Mouse (Mus musculus): ENCODE results near the gene Prdm10. TPM values are rescaled to one million over a fixed set of nuclear protein-coding genes. Genes with fewer than 3 reads are reported as not detected.

Gene Prdm10
- total RNA-seq, 2 experiments from 2014 or later, result 26.0 to 27.0 TPM

DNA sequence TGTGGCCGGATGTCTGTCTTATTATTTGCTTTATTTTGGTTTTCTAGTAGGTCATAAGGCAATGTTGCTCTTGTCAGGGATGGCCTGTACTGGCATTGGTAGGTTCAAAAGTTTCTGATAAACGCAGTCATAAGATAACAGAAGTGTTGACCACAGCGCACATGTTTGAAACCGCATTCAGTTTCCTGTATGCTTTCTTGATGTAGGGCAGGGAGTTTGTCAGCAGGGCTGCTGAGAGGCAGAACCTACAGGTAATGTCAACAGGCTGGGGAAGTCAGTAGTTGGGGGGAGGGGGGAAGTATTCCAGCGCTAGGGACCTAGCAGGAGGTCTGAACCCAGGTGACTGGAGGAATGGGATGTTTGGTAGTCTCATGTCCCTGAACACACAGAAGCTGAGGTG is 20.8 kb downstream of the Prdm10 start:
- no peak for DNase-seq
- intact Hi-C loops (cut with DNase I), result no loop called here

DNA sequence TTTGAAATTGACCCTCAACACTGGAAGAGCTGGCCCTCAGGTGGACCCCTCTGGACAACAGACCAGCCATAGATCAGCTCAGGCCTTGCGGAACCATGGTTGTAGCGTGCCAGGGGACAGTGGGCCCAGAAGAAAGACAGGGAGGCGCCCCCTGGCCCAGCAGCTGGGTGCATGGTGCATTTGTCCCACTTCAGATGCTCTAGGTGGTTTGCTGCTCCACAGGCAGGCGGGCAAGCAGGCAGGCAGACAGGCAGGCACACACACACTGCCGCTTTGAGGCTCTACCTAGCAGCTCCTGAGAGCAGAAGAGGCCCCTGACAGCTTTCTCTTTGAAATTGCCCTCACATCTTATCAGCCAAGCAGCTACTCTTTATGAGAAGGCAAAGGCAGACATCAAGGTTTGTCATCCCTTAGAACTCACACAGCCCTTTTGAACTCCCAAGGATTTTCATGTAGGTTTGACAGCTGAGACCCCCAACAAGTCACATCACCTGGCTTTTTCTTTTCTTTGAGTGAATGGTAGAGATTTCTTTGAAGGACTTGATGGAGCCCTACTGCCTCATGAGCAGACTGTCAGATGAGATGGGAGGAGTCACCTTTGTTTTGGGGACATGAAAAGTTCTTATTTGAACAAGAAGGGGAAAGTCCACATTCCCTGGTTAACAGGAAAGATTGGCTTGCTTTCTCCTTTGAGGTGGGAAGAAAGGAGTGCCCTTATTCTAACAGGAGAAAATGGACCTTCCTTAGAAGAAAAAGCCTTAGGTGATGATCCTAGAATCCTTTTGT is 21.4 kb downstream of the Prdm10 start:
- intact Hi-C loops (cut with DNase I), result no loop called here
- no peak for DNase-seq

DNA sequence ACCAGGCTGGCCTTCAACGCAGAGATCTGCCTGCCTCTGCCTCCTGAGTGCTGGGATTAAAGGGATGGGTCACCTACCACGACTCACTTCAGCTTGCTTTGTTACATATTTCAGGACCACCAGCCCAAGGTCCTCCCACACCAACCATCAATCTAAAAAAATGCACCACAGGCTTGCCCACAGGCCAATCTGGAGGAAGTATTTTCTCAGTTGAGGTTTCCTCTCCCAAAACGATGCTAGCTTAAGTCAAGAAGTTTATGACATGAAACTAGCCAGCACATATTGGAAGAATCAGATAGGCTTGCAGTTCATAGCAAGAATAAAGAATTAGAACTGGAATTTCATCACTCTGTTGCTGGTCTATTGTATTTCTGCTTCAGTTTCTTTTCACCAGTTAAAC is 24.0 kb downstream of the Prdm10 start:
- no peak for DNase-seq
- intact Hi-C loops (cut with DNase I), result no loop called here

DNA sequence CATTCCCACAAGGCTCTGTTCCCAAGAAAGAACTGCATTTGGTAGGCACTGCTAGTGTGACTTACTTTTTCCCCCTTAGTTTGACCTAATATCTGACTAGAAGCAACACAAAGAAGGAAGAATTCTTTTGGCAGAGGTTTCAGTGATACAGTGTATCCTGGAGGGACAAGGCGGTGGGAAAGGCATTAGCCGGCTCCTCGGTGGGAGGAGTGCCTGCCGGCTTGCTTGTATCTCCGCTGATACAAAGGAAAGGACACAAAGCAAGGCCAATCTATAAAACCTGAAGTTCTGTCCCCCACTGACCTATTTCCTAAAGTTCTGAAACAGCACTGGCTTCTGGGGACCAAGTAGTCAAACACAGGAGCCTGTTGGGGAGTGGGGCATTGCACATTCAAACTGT is 24.8 kb downstream of the Prdm10 start:
- intact Hi-C loops (cut with DNase I), result no loop called here
- no peak for DNase-seq

DNA sequence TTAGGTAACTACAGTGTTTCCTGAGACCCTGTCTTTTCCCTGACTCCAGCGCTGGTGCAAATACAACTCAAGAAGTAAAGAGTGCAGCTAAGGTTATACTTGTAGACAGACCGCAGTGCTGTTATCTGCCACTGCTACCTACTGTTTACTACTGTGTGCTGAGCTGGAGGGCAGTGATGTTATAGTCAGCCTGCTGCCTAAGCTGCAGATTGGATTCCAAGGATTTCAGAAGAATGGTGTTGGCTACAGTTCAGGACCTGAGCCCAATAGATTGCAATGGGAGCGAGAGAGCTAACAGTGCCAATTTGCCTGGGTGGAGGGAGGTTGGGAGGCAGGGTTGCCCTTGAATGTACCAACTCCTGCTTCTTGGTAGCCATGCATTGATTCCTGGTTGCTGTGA is 25.5 kb downstream of the Prdm10 start:
- intact Hi-C loops (cut with DNase I), result no loop called here
- DNase-seq, result peak; percentile 9

DNA sequence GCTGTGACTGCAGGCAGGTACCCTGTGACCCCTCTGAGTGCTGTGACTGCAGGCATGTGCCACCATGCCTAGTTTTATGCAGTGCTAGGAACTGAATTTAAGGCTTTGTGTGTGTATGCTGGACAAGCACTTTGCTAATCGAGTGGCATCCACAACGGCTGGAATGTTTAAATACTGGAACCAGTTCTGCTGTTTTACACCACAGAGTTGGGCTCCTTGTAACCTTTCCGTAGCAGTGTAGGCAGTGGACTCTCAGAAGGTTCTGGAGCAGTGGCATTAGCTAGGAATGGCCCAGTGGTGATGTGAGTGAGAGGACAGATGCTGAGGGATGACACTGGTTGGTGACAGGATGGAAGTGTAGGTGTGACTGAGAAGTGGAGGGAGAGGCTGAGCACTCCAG is 26.9 kb downstream of the Prdm10 start:
- no peak for DNase-seq
- intact Hi-C loops (cut with DNase I), result no loop called here

DNA sequence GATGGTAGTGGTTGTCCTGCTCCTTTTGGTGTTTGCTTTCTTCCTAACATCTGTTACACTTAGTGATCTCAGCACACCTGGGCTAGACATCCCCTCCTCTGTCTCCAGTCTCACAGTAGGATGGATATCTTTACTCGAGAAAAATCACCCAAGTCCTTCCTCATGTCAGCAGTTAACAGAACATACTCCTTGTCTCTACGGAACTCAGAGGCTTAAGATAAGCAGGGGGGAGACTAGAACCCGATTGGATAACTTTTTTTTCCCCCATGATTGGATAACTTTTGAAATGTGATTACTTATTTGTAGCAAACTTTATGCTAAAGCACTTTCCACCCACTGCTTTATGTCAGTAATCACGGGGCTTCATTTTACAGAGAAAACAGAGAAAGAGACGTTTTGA is 28.7 kb downstream of the Prdm10 start:
- DNase-seq, result no peak
- intact Hi-C loops (cut with DNase I), result no loop called here

DNA sequence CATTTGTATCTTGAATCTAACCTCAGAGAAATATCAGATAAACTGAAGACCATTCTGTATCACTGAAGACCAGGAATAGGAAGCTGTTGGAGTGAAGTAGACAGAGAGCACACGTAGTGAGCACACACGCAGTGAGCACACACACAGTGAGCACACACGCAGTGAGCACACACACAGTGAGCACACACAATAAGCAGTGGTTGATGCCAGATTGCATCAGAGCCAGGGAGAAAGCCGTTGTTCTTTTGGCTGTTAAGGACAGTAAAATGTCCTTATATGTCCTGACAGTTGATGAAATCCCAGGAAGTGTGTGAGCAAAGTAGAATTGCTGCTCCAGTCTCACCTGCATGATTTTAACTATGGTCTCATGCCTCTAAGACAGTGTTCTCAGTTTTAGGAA is 30.3 kb downstream of the Prdm10 start:
- intact Hi-C loops (cut with DNase I), result no loop called here
- DNase-seq, result no peak

DNA sequence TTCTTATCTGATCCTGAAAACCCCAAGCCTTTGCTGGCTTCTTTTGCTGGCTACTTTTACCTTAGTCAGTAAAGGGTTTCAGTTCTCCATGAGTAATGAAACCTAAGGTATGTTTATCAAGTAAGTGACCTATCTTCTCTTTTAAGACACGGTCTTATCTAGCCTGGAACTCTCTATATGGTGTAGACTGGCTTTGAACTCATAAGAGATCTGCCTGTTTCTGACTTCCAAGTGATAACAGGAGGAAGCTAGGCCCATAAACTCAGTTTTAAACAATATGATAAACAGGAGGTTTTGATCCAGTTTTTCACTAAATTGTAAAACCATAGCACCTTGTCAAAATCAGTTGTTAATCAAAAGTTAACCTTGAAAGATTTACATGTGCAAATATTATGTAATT is 33.5 kb downstream of the Prdm10 start:
- intact Hi-C loops (cut with DNase I), result no loop called here

DNA sequence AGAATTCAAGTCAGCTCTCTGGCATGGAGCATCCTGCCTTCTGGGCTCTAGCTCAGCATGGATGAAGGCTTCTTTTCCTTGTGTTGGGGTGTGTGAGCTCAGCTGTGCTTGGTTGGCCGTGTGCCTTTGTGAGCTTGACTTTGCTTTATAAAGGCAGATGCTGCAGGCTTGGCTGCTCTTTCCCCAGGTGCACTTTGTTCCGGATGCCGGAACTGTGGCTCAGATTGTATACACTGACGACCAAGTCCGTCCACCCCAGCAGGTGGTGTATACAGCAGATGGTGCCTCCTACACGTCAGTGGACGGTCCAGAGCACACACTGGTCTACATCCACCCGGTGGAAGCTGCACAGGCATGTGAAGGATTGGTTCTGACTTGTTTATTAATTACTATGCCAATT is 35.6 kb downstream of the Prdm10 start:
- DNase-seq, result peak; percentile 91
- intact Hi-C loops (cut with DNase I), result loop anchor here (5.0 kb wide), 1 partner anchor 34 kb away; the partner anchor contains the start of gene Prdm10

More for the DNA sequence above, 33.5 kb downstream of the Prdm10 start:
- no peak for DNase-seq

DNA sequence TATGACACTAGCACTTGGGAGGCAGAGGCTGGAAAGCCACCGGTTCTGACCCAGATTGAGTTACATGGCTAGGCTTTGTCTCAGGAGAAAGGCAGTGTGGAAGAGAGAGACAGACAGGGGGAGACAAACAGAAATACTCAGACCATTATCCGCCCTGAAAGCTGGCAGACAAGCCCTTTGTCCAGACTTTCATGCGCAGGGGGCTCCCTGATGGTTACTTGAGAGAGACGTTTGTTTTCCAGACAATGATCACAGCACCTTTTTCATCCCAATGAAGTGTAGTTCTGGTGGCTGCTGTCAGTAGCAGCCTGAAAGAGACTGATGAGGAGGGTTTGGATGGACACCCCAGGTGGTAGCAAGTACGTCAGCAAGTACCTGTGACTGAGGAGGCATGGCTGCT is 38.6 kb downstream of the Prdm10 start:
- DNase-seq, result no peak
- intact Hi-C loops (cut with DNase I), result loop anchor here (5.0 kb wide), 1 partner anchor 37 kb away; the partner anchor contains the start of gene Prdm10

DNA sequence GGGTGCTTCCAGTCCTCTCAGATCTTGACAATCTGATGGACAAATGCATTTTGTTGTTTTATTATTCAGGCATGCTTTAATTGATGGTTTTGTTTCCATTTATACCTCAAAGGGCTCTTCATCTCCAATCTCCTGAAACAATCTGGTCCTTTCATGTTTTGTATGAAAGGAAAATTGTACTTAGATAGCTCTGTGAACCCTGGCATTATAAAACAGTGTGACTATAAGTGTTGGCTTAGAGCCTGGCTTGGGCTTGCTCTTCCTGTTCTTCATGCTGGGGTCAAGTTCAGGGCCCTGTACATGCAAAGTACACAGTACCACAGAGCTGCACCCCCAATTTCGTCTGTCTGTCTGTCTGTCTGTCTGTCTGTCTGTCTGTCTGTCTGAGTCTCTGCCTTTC is 40.4 kb downstream of the Prdm10 start:
- no peak for DNase-seq
- intact Hi-C loops (cut with DNase I), result no loop called here

DNA sequence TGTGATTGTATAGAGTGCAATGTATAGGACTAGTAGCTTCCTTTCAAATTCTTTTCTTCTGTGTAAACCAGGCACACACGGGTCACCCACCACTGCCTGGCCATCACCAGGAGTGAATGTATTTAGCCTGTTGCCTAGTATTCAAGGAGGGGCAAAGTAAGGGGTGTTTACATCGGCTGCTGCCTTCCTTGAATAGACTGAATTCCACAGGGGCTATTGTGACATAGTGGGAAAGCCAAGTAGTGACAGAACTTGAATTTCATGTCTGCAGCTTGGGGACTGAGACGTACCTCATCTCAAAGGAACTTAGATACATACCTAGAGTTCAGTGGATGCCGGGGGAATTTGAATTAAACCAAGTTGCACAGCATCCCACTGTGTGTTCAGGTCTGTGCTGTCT is 41.2 kb downstream of the Prdm10 start:
- intact Hi-C loops (cut with DNase I), result no loop called here
- no peak for DNase-seq

DNA sequence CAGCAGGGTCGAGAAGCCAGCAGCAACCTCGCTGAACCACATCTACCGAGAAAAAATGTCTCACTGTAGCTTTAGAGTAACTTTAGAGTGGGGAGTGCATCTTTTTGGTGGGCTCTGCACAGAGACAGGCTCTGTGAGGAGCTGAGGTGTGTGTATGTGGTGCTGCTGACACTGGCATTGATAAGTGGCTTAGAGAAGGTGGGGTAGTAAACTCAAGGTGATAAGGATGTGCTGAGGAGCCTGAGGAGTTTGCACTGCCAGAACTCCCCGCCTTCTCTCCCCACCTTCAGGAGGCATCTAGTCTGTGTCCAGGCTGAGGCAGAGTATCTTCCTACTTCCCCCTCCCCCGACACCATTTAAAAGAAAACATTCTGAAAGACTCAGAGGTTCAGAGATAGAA is 41.8 kb downstream of the Prdm10 start:
- intact Hi-C loops (cut with DNase I), result no loop called here
- no peak for DNase-seq

DNA sequence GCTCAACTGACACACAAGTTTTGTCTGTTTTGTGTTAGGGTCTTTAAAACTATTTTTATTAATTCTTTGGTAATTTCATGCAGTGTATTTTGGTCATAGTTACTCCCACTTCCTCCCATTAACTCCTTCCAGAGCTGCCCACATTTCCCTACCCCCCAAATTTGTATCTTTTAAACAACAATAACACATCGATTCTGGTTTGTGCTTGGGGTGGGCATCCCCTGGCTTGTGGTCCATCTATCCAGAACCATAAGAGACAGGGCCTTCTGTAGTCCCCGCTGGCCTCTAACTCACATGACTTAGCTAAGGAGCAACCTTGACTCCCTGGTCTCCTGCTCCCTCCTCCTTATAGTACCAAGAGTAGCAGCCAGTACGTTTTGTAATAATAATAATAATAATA is 50.5 kb downstream of the Prdm10 start:
- intact Hi-C loops (cut with DNase I), result no loop called here
- DNase-seq, result no peak

DNA sequence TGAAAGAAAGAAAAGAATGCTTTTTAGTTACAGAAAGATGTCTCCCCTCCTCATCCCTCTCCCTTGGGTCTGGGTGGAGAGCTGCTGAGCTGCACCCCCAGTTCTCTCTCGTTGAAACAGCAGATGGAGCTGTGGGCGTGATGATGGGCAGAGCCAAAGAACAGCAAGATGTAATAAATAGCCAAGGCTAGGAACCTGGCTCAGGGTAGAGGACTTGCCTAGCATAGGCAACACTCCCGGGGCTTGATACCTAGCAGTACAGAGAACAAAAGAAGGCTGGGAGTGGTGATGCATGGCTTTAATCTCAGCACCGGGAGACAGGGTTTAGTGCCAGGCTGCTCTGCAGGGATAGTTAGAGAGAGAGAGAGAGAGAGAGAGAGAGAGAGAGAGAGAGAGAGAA is 50.9 kb downstream of the Prdm10 start:
- peak; percentile 35 for DNase-seq
- intact Hi-C loops (cut with DNase I), result no loop called here

DNA sequence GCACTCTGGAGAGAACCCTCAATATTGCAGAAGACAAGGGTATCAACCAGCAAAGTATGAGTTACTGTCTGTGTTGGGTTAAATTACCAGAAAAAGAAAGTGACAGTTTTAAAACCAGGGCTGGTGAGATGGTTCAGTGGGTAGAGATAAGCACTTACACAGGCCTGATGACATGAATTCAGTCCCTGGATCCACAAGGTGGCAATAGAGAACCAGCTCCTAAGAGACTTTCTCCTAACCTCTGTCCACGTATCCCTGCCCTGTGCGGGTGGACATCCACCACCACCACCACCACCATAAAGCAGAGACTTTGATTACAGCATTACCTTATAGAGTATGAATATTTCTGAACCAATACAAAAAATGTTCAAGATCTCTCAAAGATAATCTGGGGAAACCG is 51.6 kb downstream of the Prdm10 start:
- intact Hi-C loops (cut with DNase I), result no loop called here
- peak; percentile 31 for DNase-seq

DNA sequence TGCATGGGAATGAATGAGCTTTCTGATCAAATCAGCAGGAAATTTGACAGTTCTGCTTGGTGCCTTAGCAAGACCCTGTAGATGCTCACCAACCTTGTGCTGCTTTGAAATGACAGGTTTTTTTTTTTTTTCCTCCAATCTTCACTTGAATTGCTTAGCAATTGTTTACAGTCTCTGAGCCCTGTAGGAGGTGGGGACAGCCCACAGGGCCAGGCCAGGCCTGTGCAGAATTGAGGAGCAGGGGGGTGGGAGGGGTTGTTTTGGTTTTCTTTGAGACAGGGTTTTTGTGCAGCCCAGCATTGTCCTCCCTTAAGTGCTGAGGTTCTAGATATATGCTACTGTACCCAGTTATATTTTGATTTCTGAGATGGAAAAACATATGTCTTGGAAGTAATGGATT is 52.5 kb downstream of the Prdm10 start:
- intact Hi-C loops (cut with DNase I), result no loop called here
- DNase-seq, result peak; percentile 54

DNA sequence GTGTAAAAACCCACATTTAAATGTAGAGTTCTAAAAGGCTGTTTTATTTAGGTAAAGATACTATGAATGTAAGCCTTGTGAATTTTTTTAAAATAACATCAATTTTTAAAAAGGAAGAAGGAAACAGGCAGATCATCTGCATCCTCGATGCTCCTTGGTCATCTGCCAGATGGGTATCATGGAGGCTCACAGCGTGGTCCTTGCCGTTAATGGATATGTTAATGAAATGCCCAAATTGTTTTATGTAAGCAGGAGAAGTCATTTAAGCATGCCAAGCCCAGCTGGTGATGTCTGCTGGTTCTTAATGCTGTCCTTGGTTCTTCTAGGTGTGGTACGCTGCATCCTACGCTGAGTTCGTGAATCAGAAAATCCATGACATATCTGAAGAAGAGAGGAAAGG is 54.7 kb downstream of the Prdm10 start:
- DNase-seq, result peak; percentile 59
- intact Hi-C loops (cut with DNase I), result no loop called here

DNA sequence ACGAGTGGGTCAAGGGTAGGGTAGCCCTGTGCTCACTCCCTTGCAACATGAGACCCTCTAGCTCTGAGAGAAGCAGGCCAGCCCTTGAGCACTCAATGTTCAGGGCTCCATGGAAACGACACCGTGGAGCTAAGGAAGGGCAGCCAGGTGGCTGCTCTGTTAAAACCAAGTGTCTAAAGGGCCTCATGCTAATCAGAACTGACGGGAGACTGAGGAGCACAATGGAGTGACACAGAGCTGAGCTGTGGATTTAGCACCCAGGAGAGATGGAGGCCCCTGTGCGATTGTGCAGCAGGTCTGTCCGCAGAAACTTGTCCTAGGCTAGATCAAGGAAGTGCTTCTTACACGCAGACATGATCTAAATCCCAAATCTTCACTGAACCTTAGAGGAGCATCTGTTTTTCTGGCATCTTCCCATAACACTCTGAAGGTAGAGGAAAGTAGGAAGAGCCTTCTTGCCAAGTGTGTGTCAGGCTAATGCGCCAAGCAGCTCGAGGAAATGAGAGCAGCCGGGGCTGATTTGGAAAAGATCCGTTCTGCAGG is 64.0 kb downstream of the Prdm10 start:
- peak; percentile 58 for DNase-seq
- intact Hi-C loops (cut with DNase I), result no loop called here

DNA sequence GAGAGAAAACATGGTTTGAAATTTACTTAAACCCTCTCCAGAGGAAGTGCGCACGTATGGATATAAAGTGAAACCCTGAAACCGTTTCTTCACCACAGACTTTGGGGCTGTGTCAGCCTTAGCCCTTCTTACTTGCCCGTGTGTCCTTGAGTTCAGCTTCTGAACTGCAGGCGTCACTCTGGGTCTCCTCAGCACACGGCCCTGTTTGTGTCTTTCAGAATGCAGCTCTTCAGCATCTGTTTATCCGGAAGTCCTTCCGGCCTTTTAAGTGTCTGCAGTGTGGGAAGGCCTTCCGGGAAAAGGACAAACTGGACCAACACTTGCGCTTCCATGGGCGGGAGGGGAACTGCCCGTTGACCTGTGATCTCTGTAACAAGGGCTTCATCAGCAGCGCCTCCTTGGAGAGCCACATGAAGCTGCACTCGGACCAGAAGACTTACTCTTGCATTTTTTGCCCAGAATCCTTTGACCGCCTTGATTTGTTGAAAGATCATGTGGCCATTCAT is 66.3 kb downstream of the Prdm10 start:
- intact Hi-C loops (cut with DNase I), result loop anchor here (5.0 kb wide), 1 partner anchor 179 kb away; no protein-coding TSS in a partner anchor
- DNase-seq, result no peak

DNA sequence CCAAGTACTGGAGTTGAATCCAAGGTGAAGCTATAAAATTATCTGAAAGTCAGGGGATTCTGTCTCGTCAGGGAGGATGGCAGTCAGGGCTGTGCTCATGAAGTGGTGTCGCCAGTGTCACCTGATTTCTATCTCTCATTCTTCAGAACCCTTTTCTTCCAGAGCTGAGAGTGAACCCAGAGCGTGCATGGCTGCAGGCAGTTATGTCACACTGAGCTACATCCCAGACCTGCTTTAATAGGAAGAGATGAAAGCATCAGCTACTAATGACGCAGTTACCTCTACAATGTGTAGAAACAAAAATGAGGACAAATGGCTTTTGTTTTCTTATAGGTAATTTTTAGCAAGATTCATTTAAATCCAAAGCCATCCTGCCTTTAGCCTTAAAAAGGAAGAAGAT is 68.1 kb downstream of the Prdm10 start:
- intact Hi-C loops (cut with DNase I), result loop anchor here (2.0 to 5.0 kb wide), 2 partner anchors 181 to 198 kb away; no protein-coding TSS in a partner anchor
- no peak for DNase-seq

All from left cerebral cortex, postnatal 4 days (tissue).